Mouse (Mus musculus) forebrain, embryonic 16.5 days (tissue): ENCODE data around the gene 1110051M20Rik. TPM values are rescaled to one million over a fixed set of nuclear protein-coding genes. Genes with fewer than 3 reads are reported as not detected.

Source experiments
- ATAC-seq: fragments of 200-750 bp; cut with Nextera tagmentation; 2 replicates; pipeline ENCODE4 v1.8.0; 2017; ENCODE audit warnings: mild to moderate bottlenecking, moderate library complexity
- H3K27ac ChIP-seq: fragments of 300-500 bp; sonication (generic); 2 replicates; pipeline ENCODE4 v1.5.1; 2014; ENCODE audit warnings: low read length, control low read depth
- H3K27me3 ChIP-seq: fragments of 300-500 bp; sonication (generic); replicated peaks from 2 replicates; pipeline ENCODE4 v1.6.1; 2014; ENCODE audit warnings: low read length; ENCODE audit not compliant: control insufficient read depth, insufficient read depth
- H3K36me3 ChIP-seq: fragments of 300-500 bp; sonication (generic); 2 replicates; pipeline ENCODE4 v1.6.1; 2014; ENCODE audit not compliant: control insufficient read depth, insufficient read depth
- H3K4me1 ChIP-seq: fragments of 300-500 bp; sonication (generic); replicated peaks from 2 replicates; pipeline ENCODE4 v1.6.1; 2014; ENCODE audit warnings: low read length; ENCODE audit not compliant: control insufficient read depth, insufficient read depth
- H3K4me2 ChIP-seq: fragments of 300-500 bp; sonication (generic); 2 replicates; pipeline ENCODE4 v1.6.1; 2014; ENCODE audit warnings: mild to moderate bottlenecking, low read length, control low read depth
- H3K4me3 ChIP-seq: fragments of 300-500 bp; sonication (generic); replicated peaks from 2 replicates; pipeline ENCODE4 v1.5.1; 2014; ENCODE audit warnings: mild to moderate bottlenecking, low read length, control low read depth
- H3K9ac ChIP-seq: fragments of 300-500 bp; sonication (generic); replicated peaks from 2 replicates; pipeline ENCODE4 v1.6.1; 2014; ENCODE audit warnings: low read depth, low read length, control low read depth
- H3K9me3 ChIP-seq: fragments of 300-500 bp; sonication (generic); 2 replicates; pipeline ENCODE4 v1.6.1; 2016; ENCODE audit warnings: low read length; ENCODE audit not compliant: control insufficient read depth
- WGBS: fragments of 180-500 bp; shearing (Covaris S2); extraction: QIAGEN DNeasy Blood & Tissue Kit; methylation state at CpG from one replicate; pipeline ENCODE4 v1.1.7; 2014; 5-methylcytosine and 5-hydroxymethylcytosine counted together
- polyA plus RNA-seq: library from polyadenylated mRNA; unstranded; fragments of >200 nt; fragmentation: Nextera tagmentation; extraction: Ambion mirVana; gene quantifications from 2 replicates; pipeline ENCODE4 v1.2.1, GENCODE M21; 2015

1110051M20Rik gene
- polyA plus RNA-seq, 1 experiment from 2014 or later, result 187 TPM

- no peak overlapping the region for H3K9ac ChIP-seq
- H3K27ac ChIP-seq, result no peak overlapping the region
- H3K9me3 ChIP-seq, result no peaks in the 10 kb centered on the region
- H3K4me2 ChIP-seq, result no peak overlapping the region
- no peaks in the 10 kb centered on the region for H3K27me3 ChIP-seq
- H3K4me3 ChIP-seq, result no peak overlapping the region
- ATAC-seq, result no peak
- H3K4me1 ChIP-seq, result no peaks in the 10 kb centered on the region
- H3K36me3 ChIP-seq, result no peaks in the 10 kb centered on the region
- 82% methylated on average over 5 of the region's 5 CpGs for WGBS
These were observed 32.1 kb downstream of the 1110051M20Rik start for GRCm38 (mm10) chr2:91412361-91412760.

GRCm38 (mm10) chr2:91411473-91411872, 33.0 kb downstream of the 1110051M20Rik start:
- H3K27me3 ChIP-seq, result no peaks in the 10 kb centered on the region
- H3K4me2 ChIP-seq, result no peak overlapping the region
- no peak overlapping the region for H3K9ac ChIP-seq
- no peaks in the 10 kb centered on the region for H3K36me3 ChIP-seq
- 76% methylated on average over 2 of the region's 2 CpGs for WGBS
- no peak overlapping the region for H3K4me3 ChIP-seq
- no peaks in the 10 kb centered on the region for H3K9me3 ChIP-seq
- no peak overlapping the region for H3K27ac ChIP-seq
- no peak for ATAC-seq
- H3K4me1 ChIP-seq, result no peaks in the 10 kb centered on the region

DNA sequence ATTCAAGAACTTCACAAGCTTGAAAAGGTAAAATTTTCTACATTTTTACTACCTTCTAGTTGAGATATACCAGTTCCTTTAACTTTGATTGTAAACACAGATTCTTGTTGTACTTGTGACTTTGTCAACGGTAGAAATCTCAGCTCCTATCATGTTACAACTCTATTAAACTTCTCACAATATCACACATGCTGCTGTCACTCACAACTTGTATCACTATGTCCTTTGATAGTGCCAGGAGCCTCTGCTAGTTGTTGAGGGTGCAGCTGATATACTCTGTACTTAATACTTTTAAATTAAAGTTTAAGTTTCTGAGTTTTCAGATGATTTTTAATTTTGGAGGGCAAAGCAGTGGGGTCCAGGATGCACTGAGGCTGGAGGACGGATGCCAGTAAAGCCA, 36.5 kb downstream of the 1110051M20Rik start:
- no peak for ATAC-seq
- Histone ChIP-seq H3K27me3 (no peaks in the 10 kb centered on the region), H3K9ac (no peak overlapping the region), H3K4me3 (no peak overlapping the region), H3K4me2 (no peak overlapping the region), H3K9me3 (no peaks in the 10 kb centered on the region), H3K27ac (no peak overlapping the region), H3K4me1 (no peaks in the 10 kb centered on the region), H3K36me3 (no peaks in the 10 kb centered on the region)
- 92% methylated on average over 2 of the region's 2 CpGs for WGBS

- ATAC-seq, result no peak
- H3K27me3 ChIP-seq, result no peaks in the 10 kb centered on the region
- no peak overlapping the region for H3K27ac ChIP-seq
- WGBS, result 87% methylated on average over 4 of the region's 4 CpGs
- no peaks in the 10 kb centered on the region for H3K9me3 ChIP-seq
- peaks cover 3% of the 10 kb centered on the region; the same call in 1 of the 2 replicates for H3K4me1 ChIP-seq
- no peak overlapping the region for H3K9ac ChIP-seq
- H3K4me2 ChIP-seq, result no peak overlapping the region
- no peak overlapping the region for H3K4me3 ChIP-seq
- H3K36me3 ChIP-seq, result no peaks in the 10 kb centered on the region
These were observed 39.4 kb downstream of the 1110051M20Rik start for GRCm38 (mm10) chr2:91405071-91405470.

- Histone ChIP-seq H3K9me3 (no peaks in the 10 kb centered on the region), H3K36me3 (no peaks in the 10 kb centered on the region), H3K4me3 (no peak overlapping the region), H3K9ac (no peak overlapping the region), H3K27me3 (no peaks in the 10 kb centered on the region), H3K27ac (0 out of 2 replicates have a peak overlapping the region, but pooled peaks have one; percentile 10), H3K4me2 (no peak overlapping the region), H3K4me1 (peaks cover 11% of the 10 kb centered on the region)
- ATAC-seq, result peak; percentile 92
- WGBS, result 4% methylated on average over 2 of the region's 2 CpGs
These were observed 44.8 kb downstream of the 1110051M20Rik start for GRCm38 (mm10) chr2:91399727-91400126.

- H3K4me3 ChIP-seq, result no peak overlapping the region
- WGBS, result 14% methylated on average over 3 of the region's 3 CpGs
- H3K9me3 ChIP-seq, result no peaks in the 10 kb centered on the region
- H3K4me2 ChIP-seq, result no peak overlapping the region
- H3K27ac ChIP-seq, result peak overlapping the region; percentile 66
- H3K4me1 ChIP-seq, result peaks cover 11% of the 10 kb centered on the region
- no peak overlapping the region for H3K9ac ChIP-seq
- H3K36me3 ChIP-seq, result no peaks in the 10 kb centered on the region
- no peaks in the 10 kb centered on the region for H3K27me3 ChIP-seq
- no peak for ATAC-seq
These were observed 45.3 kb downstream of the 1110051M20Rik start for GRCm38 (mm10) chr2:91399168-91399567.

DNA sequence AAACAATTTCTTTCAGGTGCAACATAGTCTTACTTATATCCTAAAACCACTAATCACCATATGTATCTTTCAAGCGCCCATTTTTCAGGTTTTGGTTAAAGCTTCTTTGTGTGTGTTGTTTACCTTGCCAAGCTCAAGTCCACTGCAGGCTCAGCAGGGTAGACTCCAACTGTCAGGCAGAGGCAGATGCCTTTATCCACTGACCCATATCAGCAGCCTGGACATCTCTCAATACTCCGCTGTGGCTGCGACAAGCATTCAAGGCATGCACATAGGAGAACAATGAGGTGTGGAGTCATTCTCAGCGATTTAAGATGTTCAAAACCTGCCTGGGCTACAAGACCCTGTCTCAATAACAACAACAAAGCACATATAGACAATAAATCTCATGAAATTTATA, 50.4 kb downstream of the 1110051M20Rik start:
- 59% methylated on average over 4 of the region's 4 CpGs for whole genome bisulfite sequencing
- H3K4me1 ChIP-seq, result peaks cover under 1% of the 10 kb centered on the region

GRCm38 (mm10) chr2:91388738-91389137, 55.8 kb downstream of the 1110051M20Rik start:
- no peaks in the 10 kb centered on the region for H3K36me3 ChIP-seq
- no peak overlapping the region for H3K4me3 ChIP-seq
- no peak for ATAC-seq
- H3K27ac ChIP-seq, result no peak overlapping the region
- no peaks in the 10 kb centered on the region for H3K4me1 ChIP-seq
- no peaks in the 10 kb centered on the region for H3K9me3 ChIP-seq
- no peaks in the 10 kb centered on the region for H3K27me3 ChIP-seq
- H3K9ac ChIP-seq, result no peak overlapping the region
- 52% methylated on average over 3 of the region's 3 CpGs for WGBS
- H3K4me2 ChIP-seq, result no peak overlapping the region

More for the DNA sequence above, 50.4 kb downstream of the 1110051M20Rik start:
- Histone ChIP-seq H3K9me3 (no peaks in the 10 kb centered on the region), H3K27me3 (no peaks in the 10 kb centered on the region), H3K36me3 (no peaks in the 10 kb centered on the region), H3K27ac (no peak overlapping the region), H3K9ac (no peak overlapping the region), H3K4me2 (no peak overlapping the region), H3K4me3 (no peak overlapping the region)
- no peak for ATAC-seq

DNA sequence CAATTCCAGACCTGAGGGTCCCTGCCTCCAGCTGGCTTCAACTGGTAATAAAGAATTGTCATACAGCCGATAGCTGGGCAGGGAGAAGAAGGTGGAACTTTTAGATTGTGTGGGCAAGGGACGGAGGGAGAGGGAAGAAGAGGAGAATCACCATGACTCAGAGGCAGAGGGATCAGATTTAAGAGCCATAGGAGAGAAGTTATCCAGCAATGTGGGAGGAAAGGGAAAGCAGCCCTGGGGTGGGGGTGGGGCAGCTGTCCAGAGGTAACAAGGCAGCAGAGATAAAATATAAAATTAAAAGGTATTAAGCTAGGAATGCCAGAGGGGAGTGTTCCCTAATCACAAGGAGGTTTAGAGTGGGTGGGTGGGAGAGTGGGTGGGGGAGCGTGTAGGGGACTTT, 56.2 kb downstream of the 1110051M20Rik start:
- H3K9ac ChIP-seq, result no peak overlapping the region
- H3K4me2 ChIP-seq, result no peak overlapping the region
- H3K36me3 ChIP-seq, result no peaks in the 10 kb centered on the region
- WGBS, result 65% methylated on average over 3 of the region's 3 CpGs
- no peaks in the 10 kb centered on the region for H3K4me1 ChIP-seq
- ATAC-seq, result no peak
- H3K4me3 ChIP-seq, result no peak overlapping the region
- H3K27ac ChIP-seq, result no peak overlapping the region
- H3K27me3 ChIP-seq, result no peaks in the 10 kb centered on the region
- no peaks in the 10 kb centered on the region for H3K9me3 ChIP-seq

- Histone ChIP-seq H3K4me2 (no peak overlapping the region), H3K27me3 (no peaks in the 10 kb centered on the region), H3K4me1 (no peaks in the 10 kb centered on the region), H3K4me3 (no peak overlapping the region), H3K9ac (no peak overlapping the region), H3K27ac (no peak overlapping the region), H3K9me3 (no peaks in the 10 kb centered on the region), H3K36me3 (no peaks in the 10 kb centered on the region)
- no peak for ATAC-seq
- 90% methylated on average over 6 of the region's 6 CpGs for WGBS
These were observed 57.1 kb downstream of the 1110051M20Rik start for GRCm38 (mm10) chr2:91387287-91387958.
